Mouse (Mus musculus): ENCODE measurements around the gene L3mbtl1.
"Not testable (repeated sequence)": the region's sequence is repeated elsewhere in the genome, so short reads cannot be mapped to it uniquely, and the experiment has no call there.

The L3mbtl1 gene

DNA sequence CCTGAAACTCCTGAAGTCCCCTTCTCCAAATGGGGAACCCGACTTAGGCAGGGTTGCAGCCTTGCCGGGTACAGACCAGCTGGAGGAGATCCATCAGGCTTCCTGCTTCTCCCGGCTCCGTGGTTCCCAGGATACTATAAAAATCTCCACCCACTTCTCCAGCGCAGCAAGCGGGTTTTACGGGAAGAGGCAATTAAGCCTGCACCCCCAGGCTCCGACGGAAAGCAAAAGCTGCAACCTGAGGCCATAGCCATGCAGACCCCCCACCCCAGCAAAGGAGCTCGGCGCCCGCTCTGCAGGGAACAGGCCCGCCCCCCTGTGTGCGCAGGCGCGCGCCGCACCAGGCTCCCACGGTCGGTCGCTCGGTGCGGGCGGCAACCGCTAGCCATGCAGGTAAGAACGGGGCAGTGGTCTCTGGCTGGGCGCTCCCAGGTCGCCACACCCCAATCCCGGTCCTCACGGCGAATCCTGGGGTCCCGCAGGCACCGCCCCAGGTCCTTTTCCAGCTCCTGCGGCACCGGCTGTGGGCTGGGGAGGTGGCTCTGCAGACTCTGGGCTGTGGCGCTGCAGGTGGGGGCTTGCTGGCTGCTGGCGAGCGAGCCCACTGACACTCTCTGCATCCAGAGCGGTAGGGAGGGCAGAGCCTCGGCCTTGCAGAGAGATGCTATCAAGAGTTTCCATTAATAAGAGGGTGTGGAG, at the start of gene L3mbtl1:
Gene L3mbtl1, plus strand, starts transcription at position 325 of the 699 bp plus-strand sequence.
- DNase-seq (ENCODE audit: low read depth, low spot score), result peak; percentile 70

DNA sequence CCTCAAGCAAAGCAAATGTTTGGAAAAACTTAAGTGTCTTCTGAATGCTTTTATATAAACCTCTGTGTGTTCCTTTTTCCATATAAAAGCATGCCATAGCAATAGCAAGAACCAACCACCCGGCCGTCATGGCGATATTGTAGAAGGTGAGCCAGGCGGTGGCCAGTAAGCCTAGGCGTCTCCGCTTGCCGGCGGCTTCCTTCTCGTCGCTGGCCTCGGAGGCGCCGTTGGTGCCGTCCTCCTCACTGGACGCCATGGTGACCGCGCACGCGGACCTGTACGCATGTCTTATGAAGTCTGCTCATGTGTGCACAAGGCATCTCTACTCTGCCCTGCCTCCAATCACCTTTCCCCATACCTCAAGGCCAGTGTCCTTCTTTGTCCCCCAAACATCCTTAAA, 44.0 kb upstream of the L3mbtl1 start:
- DNase-seq (ENCODE audit: low read depth, low spot score), result not testable (repeated sequence)

DNA sequence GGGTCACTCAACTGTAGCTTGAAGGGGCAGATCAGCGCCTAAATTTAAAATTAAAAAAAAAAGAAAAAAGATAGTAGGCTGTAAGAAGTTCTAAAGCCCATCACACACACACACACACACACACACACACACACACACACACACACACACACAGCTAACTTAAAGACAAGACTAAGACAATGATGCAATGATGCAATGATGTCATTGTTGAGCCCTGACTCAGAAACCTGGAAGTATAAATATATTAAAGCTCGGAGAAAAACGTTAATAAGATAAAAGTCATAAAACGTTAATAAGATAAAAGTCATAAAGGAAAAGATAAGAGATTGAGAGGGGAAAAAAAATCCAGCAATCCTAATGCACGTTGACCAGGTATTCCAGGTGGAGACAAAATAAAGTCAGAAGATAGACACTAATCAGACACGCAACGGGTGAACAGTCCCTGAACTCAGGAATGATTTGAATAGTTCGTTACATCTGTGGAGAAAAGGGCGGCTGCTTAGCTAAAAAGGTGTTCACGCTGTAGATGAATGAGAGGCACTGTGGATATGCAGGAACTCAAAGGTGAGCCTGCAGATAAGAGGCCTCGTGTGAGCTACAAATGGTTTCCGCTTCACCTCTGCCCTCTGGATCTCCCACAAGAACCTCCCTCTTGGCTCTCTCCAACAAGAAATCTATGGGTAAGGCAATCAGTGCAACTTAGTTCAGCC, 43.2 kb upstream of the L3mbtl1 start:
- no peak for DNase-seq (ENCODE audit: low read depth, low spot score)

DNA sequence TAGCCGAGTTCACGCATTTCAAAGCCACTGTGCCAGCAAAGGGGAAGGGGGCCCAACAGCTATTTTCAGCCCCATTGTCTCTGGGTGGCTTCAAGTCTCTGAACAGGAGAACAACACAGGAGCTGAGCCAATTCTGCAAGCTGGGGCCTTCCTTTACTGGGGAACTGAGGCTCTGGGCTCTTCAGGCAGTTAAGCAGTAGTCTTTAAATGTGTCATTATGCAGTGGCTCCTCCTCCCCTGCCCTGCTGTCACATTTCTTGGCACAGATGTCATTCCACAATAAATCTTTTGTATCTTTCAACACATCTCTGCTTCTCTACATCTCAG, 42.7 kb upstream of the L3mbtl1 start:
- peak; percentile 21 for DNase-seq (ENCODE audit: low read depth, low spot score)

DNA sequence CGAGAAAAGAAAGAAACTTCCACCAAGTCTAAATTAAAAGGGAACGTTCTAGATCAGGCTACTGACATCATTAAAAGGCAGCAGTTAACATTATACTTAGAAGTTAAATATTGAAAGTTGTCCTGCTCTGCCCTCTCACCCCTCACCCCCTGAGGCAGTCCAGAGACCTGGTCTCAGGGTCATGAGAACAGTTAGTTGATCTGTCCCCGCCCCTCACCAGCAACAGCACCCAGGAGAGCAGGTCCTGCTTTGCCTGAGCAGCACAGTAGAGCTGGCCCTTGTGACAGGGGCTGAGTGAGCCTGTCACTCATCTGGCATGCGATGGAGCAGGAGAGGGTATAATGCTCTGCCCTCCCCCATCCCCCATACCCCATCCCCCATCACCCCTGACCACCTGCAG, 37.4 kb upstream of the L3mbtl1 start:
- DNase-seq (ENCODE audit: low read depth, low spot score), result no peak

DNA sequence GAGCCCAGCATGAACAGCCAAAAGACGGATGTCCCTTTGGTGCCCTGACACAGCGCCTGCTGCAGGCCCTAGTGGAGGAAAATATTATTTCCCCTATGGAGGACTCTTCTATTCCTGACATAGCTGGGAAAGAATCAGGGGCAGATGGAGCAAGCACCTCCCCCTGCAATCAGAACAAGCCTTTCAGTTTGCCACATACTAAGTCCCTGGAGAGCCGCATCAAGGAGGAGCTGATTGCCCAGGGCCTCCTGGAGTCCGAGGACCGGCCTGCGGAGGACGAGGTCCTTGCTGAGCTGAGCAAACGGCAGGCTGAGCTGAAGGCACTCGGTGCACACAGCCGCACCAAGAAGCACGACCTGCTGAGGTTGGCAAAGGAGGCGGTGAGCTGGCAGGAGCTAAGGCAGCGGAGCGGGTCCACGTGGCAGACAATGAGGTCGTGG, 35.2 kb upstream of the L3mbtl1 start:
- DNase-seq (ENCODE audit: low read depth, low spot score), result peak; percentile 78

DNA sequence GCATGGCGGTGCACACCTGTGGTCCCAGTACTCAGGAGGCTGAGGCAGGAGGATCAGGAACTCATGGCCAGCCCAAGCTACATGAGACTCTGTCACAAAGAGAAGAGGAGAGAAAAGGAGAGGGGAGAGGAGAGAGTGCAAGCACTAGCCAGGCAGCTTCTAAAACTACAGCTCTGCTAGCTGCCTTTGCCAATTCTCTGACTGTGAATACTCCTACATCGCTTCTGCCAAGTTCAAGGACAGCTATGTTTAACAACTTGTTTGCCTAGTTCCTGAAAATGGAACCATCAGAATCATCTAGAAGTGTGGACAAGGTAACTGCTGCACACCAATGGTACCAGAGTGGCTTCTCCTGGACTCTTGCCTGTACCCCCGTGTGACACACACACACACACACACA, 29.2 kb upstream of the L3mbtl1 start:
- no peak for DNase-seq (ENCODE audit: low read depth, low spot score)

DNA sequence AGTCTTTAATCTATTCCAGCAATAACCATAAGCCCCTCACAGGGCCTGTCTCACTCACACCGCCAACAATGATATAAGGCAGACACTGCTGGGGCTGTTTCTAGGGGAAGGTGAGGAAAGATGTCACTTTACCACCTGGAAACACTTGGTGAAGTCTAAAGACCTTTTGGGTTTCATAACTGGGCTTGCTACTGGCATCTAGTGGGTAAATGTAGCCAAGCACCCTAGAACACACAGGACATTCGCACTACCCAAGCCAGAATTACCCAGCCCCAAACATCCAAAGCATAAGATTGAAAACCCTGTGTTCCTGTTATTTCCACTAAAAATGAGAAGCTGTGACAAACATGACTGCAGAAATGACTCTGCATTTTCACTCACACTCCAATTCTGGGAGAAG, 28.8 kb upstream of the L3mbtl1 start:
- no peak for DNase-seq (ENCODE audit: low read depth, low spot score)

DNA sequence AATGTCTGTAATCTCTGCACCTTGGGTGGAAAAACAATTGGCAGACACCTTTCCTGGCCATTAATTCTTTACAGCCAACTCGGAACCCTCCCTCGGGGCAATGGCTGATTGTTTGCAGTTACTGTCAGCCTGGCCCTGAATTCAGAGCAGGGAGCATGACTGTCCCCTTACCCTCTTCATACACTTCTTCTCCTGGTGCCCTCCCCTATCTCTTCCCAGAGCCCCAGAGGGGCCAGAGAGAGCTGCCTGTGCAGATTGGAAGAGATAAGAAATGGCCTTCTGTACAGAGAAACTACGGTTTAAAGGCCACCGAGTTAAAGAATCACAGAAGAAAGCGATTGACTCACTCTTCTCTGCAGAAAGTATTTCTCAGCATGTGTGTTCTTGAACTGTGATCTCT, 23.3 kb upstream of the L3mbtl1 start:
- DNase-seq (ENCODE audit: low read depth, low spot score), result no peak

DNA sequence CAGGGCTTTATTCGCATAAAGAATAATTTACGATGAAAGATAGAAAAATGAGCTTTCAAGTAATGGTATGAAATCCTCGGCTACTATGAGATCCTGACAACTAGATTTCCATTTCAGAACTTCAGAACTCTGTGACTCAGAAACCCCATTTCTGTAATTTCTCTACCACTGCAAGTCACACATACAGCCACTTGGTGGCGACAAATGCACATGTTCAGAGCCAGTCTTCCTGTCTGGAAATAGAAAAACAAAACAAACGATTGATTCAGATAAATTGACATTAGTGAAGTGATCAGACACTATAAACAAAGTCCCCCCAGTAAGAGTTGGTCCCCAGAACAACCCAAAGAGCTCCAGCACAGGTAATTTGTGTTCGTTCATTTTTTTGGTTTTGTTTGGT, 21.1 kb upstream of the L3mbtl1 start:
- peak; percentile 72 for DNase-seq (ENCODE audit: low read depth, low spot score)

DNA sequence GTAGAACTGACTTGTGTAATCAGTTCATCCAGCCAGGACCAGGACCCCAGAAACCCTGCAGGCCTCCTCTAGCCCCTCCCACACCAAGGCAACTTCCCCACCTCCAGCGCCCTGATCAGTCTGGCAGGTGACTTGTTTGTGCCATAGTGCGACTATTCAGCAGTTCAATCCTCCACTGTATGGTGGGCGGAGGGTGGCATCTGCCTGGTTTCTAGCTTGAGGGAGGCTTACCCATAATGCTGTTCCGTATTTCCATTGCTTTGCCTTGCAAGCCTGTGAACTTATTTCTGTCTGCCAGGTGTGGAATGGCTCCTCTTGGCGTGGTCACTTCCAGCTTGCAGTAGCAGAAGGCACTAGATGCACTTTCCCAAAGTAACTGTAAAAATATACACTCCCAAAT, 20.4 kb upstream of the L3mbtl1 start:
- no peak for DNase-seq (ENCODE audit: low read depth, low spot score)

DNA sequence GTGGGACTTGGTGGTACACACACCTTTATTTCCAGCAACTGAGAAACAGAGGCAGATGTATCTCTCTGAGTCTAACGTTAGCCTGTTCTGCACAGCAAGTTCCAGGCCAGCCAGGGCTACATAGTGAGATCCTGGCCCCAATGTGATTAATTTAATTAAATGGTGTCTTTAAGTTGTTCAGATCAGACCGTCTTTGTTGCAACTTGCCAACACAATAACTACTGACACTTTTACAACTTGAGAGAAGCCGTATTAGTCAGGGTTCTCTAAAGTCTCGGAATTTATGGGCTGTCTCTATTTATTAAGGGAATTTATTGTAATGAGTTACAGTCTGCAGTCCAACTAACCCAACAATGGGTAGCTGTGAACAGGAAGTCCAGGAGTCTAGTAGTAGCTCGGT, 19.1 kb upstream of the L3mbtl1 start:
- DNase-seq (ENCODE audit: low read depth, low spot score), result no peak

DNA sequence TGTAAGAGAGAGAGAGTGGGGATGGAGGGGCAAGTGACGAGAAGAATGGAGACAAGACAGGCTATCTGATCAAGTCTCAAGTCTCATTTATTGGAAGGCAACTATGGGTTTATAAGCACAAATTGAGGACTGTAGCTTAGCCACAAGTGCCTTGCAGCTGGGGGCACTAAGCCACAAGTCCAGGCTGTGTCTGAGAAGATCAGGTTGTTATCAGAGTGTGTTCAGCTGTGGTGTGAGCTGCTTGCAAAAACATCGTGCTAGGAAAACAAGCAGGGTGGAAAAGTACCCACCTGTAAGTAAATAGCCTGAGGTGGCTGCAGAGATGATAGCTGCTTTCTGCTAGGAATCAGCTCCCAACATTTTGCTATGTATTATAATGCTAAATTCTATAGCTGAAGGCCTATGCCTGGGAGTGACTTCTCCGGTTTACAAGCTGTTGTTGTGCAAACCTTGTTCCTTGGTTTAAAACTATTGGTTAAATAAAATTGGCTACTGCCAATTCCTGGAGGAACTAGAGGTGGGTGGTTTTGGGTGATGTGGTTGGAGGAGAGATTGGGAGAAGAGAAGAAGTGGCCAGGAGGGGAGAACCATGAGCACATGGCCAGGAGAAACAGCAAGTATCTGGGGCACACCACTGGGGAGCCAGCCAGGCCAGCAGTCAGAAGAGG, 15.2 kb upstream of the L3mbtl1 start:
- DNase-seq (ENCODE audit: low read depth, low spot score), result peak; percentile 62

DNA sequence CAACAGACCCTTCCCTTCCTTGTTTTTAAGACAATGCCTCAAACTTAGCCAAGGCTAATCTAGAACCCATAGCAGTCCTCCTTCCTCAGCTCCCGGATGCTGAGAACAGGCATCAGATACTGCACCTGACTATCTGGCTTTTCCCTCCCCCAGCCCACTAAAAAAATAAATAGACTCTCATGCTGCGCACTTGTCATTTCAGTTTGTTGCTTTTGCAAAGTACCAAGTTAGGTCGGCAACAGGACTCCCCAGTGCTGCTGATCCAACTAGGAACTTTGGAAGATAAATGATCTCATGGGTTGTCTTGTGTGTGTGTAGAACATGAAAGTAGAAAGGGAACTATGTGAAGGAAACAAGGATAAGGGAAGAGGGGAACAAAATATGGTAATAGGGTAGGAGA, 13.6 kb upstream of the L3mbtl1 start:
- no peak for DNase-seq (ENCODE audit: low read depth, low spot score)

DNA sequence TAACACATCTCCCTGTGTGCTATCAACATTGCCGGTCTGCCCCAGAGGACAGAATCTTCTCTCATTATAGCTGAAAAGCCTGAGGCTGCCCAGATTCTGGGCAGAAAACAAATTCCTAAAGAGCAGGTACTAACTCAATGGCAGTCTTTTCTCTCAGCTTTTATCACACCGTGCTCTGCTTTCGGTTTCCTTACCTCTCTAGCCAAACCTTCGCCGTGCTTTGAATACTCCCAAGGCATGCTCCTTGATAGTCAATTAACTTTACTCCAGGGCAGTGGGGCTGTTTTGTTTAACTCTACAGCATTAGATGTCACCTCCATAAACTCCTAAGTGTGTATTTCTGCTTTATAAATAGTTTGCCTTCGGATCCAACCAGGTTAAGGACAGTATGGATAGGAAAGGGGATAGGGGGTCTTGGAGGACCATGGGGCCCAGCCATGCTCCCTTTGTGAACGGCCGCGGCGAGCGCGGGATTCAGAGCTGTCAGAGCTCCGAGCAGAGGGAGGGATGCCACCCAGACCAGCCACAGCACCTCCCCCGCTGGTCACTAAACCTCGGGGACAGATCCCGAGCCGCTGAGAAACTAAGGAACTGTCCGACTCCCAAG, 12.7 kb upstream of the L3mbtl1 start:
- no peak for DNase-seq (ENCODE audit: low read depth, low spot score)

DNA sequence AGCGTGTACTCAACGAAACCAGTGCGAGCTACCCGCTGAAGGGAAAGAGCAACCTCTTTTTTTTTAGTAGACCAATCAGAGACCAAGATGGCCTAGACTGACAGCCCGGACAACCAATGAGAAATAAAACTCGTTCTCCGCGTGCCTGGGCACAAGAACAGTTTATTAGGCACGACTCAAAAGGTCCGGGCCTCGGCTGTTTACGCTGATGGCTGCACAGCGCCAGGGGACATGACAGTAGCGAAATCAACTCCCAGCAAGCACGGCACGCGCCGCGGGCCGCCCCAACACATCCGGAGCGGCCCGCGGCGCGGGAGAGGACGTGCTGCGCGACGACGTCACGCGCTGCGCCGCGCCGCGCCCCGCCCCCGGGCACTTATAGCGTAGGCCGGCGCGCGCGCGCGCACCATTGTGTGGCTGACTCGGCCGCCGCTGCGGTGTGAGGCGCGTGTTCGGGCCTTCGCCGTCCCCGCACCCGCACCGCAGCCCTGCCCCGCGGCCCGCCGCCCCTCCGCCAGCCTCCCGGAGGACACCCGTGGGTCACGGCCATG, 12.1 kb upstream of the L3mbtl1 start, which contains the start of gene Srsf6:
Gene Srsf6, plus strand, starts transcription at position 406 of the 551 bp plus-strand sequence.
- peak; percentile 94 for DNase-seq (ENCODE audit: low read depth, low spot score)

DNA sequence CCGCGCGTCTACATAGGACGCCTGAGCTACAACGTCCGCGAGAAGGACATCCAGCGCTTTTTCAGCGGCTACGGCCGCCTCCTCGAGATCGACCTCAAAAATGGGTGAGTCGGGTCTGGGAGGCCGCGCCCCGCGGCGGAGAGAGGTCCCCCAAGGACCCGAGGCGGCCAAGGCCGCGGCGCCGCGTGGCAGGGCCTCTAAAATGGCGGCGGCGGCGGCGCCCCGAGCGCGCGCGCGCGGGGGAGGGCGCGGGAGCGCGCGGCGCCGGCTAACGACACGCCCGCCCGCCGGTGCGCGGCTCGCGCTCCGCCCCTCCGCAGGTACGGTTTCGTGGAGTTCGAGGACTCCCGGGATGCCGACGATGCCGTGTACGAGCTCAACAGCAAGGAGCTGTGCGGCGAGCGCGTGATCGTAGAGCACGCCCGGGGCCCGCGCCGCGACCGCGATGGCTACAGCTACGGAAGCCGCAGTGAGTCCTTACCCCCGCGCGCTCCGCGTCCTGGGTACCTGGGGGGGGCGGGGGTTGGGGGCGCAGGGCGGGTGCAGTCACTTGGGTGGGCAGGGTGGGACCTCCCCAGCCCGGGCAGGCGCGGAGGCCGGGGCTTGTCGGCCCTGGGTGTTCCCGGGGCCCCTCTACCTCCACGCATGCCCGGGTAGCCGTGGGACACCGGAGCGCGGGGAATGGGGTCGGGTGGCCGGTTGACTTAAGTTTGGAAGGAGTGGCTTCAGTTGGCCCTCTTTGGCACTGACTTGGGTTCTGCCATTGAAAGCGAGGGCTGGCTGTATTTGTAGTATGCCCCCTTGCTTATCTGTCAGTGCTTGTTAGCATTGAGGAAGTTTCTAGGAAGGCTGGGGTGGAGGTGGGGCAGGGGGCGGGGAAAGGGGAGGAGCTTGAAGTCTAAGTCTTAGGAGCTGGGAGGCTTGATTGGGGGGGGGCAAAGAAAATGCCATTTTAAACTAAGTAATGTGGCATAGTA, 11.3 kb upstream of the L3mbtl1 start:
- DNase-seq (ENCODE audit: low read depth, low spot score), result peak; percentile 88

DNA sequence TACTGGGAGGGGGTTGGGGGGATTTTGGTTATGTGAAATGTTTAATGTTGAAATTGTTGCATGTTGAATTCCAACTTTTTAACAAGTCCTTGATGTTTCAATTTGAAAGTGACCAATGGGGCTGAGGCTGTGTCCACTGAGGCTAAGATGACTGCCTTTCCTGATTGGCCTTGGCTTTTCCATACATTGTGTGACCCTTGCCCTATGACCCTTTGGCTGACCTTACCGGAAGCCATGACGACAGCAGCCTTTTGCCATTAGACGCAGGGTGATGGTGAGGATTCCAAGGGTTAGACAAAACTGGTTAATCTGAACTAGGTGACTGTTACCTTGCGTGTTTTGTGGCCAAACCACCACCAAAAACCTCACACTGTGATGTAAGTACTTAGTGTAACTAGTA, 10.6 kb upstream of the L3mbtl1 start:
- DNase-seq (ENCODE audit: low read depth, low spot score), result peak; percentile 57

DNA sequence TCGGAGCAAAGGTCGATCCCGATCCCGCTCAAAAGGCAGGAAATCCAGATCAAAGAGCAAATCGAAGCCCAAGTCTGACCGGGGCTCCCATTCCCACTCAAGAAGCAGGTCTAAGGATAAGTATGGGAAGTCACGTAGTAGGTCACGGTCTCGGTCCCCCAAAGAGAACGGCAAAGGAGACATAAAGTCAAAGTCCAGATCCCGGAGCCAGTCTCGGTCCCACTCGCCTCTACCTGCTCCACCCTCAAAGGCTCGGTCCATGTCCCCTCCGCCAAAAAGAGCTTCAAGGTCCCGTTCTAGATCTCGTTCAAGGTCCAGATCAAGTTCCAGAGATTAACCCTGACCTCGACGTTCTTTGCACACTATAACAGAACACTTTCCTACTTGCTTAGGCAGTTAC, 8.9 kb upstream of the L3mbtl1 start:
- no peak for DNase-seq (ENCODE audit: low read depth, low spot score)

DNA sequence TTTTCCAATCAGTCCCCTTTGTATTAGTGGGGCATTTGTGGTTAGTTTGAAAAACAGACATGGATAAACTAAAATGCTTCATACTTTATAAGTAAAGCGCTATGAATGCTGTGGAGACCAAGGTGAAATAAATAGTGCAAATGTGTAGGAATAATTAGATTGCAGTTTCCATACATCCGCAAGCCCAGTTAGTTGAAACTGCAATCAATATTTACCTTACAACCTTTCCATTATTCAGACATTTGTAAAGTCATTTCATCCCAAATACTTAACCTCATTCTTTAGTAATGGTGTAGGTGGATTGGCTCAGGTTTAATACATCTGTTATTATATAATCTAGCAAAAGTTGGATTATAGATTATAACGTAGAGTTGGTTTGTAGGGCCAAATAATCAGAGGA, 7.6 kb upstream of the L3mbtl1 start:
- no peak for DNase-seq (ENCODE audit: low read depth, low spot score)

DNA sequence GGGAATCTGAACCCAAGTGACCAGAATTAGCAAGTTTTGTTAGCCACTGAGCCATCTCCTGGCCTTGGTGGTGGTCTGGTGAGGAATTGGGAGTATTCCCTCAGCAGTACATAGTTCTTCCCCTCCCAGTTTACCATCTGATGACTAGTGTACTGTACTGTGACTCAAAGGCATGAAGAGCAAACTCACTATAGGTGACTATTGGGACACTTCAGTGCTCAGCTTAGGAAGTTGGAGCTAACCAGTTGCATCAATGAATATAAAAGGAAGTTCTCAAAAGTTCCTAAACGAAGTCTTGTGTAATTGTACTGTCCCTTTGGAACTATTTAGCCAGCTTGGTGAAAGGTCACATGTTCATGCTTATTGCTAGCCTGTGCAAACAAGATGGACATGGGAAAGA, 3.7 kb upstream of the L3mbtl1 start:
- DNase-seq (ENCODE audit: low read depth, low spot score), result no peak

Measured in ZHBTc4 (cell line).